In the genomic region with DNA sequence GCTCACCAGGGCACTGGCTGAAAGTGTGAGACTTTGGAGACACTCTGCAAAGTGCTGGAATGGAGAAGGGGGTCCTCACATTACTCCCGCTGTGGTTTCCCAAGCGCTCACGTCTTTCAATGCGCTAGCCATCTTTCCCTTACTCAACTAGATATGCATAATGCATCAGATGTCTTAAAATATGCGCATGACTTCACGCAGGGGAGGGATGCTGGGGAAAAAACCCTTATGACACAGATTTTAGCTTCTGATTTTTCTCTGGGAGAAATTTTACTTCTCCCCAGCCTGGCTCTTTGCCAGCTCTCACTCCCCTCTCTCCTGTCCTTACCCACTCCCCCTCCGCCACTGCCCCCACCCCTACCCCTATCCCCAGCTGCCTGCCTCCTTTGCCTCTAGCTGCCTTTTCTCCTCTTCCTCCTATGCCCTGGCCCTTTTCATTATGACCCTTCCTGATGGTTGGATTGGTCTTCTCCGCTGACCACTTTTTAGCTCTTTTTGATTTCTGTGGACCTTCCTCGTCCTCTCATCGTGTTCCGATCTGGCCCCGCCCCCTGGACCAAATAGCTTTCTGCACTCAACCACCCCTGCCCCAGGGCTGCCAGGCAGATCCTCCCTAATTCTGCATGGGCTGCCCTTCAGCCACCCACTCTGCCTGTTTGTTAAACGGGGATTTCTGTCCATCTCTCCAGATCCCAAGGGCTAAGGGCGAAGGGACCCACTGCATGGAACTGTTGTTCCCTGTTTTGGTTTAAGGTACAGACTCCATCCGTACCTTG, we compare ENCODE assay signal across 10 mouse cellular contexts. TPM values are rescaled to one million over a fixed set of nuclear protein-coding genes. Genes with fewer than 3 reads are reported as not detected.
DNase-seq lines count a peak whose midpoint lies in the region; ATAC-seq and TF ChIP-seq lines count a peak whose summit lies in the region.
"Had no signal": no experiment of that assay in that cellular context is flagged by ENCODE, and none has a peak within 500 bp of the region (broad histone marks: within the 10 kb centered on the region; RNA-seq: fewer than 3 reads in every experiment).

No protein-coding gene starts in this region.

- no peaks in the 10 kb centered on the region for H3K79me2 ChIP-seq in heart, adult 2 months (replicated peaks; ENCODE audit: control insufficient read depth, insufficient read depth, low read length)

- 38% methylated on average over 15 of the region's 15 CpGs for WGBS in embryonic facial prominence, embryonic 14.5 days
- 39% methylated on average over 15 of the region's 15 CpGs for WGBS in embryonic facial prominence, embryonic 10.5 days
- 24% methylated on average over 15 of the region's 15 CpGs for WGBS in hindbrain, embryonic 13.5 days
- 33% methylated on average over 15 of the region's 15 CpGs for WGBS in neural tube, embryonic 13.5 days
- 50% methylated on average over 15 of the region's 15 CpGs for whole genome bisulfite sequencing in heart, adult 2 months

- H3K36me3 ChIP-seq in embryonic facial prominence, embryonic 14.5 days (ENCODE audit: control insufficient read depth, insufficient read depth, low read length): no peaks in the 10 kb centered on the region
- H3K36me3 ChIP-seq in embryonic facial prominence, embryonic 10.5 days (replicated peaks): no peaks in the 10 kb centered on the region
- no peaks in the 10 kb centered on the region for H3K36me3 ChIP-seq in hindbrain, embryonic 13.5 days
- peaks cover 1% of the 10 kb centered on the region; the same call in 1 of the 2 replicates for H3K36me3 ChIP-seq in neural tube, embryonic 13.5 days
- no peaks in the 10 kb centered on the region for H3K36me3 ChIP-seq in heart, adult 2 months (ENCODE audit: control insufficient read depth, insufficient read depth, low read length)
- H3K36me3 ChIP-seq: stomach, embryonic 15.5 days had no signal

- H3K4me2 ChIP-seq in embryonic facial prominence, embryonic 14.5 days (ENCODE audit: low read depth, low read length): no peak overlapping the region
- no peak overlapping the region for H3K4me2 ChIP-seq in hindbrain, embryonic 13.5 days
- 0 out of 2 replicates have a peak overlapping the region, but pooled peaks have one; percentile 7 for H3K4me2 ChIP-seq in neural tube, embryonic 13.5 days
- H3K4me2 ChIP-seq: stomach, embryonic 15.5 days had no signal

- no peaks in the 10 kb centered on the region for H3K9me3 ChIP-seq in embryonic facial prominence, embryonic 14.5 days (ENCODE audit: control insufficient read depth, low read length)
- H3K9me3 ChIP-seq in embryonic facial prominence, embryonic 10.5 days: no peaks in the 10 kb centered on the region
- H3K9me3 ChIP-seq in hindbrain, embryonic 13.5 days: no peaks in the 10 kb centered on the region
- no peaks in the 10 kb centered on the region for H3K9me3 ChIP-seq in neural tube, embryonic 13.5 days
- H3K9me3 ChIP-seq: stomach, embryonic 15.5 days had no signal

- no peak for TF ChIP-seq POLR2A in heart, adult 2 months (IDR thresholded peaks at IDR 0.05; ENCODE audit: insufficient read depth, low read depth, low read length)

- no peak for TF ChIP-seq EP300 in heart, adult 2 months (IDR thresholded peaks at IDR 0.05; ENCODE audit: insufficient read depth, low read depth, low read length)

- intact Hi-C loops in heart, adult 2 months (cut with DNase I): loop anchor here (1.0 kb wide), 3 partner anchors 114 to 403 kb away; no protein-coding TSS in a partner anchor

- H3K9ac ChIP-seq in embryonic facial prominence, embryonic 14.5 days (ENCODE audit: low read depth, low read length): no peak overlapping the region
- H3K9ac ChIP-seq in hindbrain, embryonic 13.5 days: peak overlapping the region; percentile 40
- H3K9ac ChIP-seq in neural tube, embryonic 13.5 days: peak overlapping the region; percentile 58
- H3K9ac ChIP-seq in heart, adult 2 months (ENCODE audit: low read depth, low read length): no peak overlapping the region
- H3K9ac ChIP-seq: stomach, embryonic 15.5 days had no signal

- no peak overlapping the region for H3K27ac ChIP-seq in embryonic facial prominence, embryonic 14.5 days (replicated peaks; ENCODE audit: low read depth, low read length)
- H3K27ac ChIP-seq in embryonic facial prominence, embryonic 10.5 days (replicated peaks): no peak overlapping the region
- peak overlapping the region; percentile 89; the same call in 1 of the 2 replicates for H3K27ac ChIP-seq in hindbrain, embryonic 13.5 days
- H3K27ac ChIP-seq in neural tube, embryonic 13.5 days (replicated peaks): peak overlapping the region; percentile 88
- H3K27ac ChIP-seq in heart, adult 2 months: no peak overlapping the region
- H3K27ac ChIP-seq: stomach, embryonic 15.5 days had no signal

- no peak for DNase-seq in embryonic facial prominence, embryonic 14.5 days (ENCODE audit: low spot score)
- DNase-seq in embryonic facial prominence, embryonic 10.5 days (ENCODE audit: low spot score): no peak
- peak; percentile 7 for DNase-seq in retina, postnatal 1 day
- DNase-seq in retina, embryonic 14.5 days (ENCODE audit: low spot score): no peak
- DNase-seq in lung, postnatal 25 days (ENCODE audit: low spot score): no peak
- no peak for DNase-seq in heart, adult 2 months

- H3K4me3 ChIP-seq in embryonic facial prominence, embryonic 14.5 days (ENCODE audit: low read depth, low read length): no peak overlapping the region
- no peak overlapping the region for H3K4me3 ChIP-seq in embryonic facial prominence, embryonic 10.5 days
- no peak overlapping the region for H3K4me3 ChIP-seq in hindbrain, embryonic 13.5 days
- H3K4me3 ChIP-seq in neural tube, embryonic 13.5 days: no peak overlapping the region
- no peak overlapping the region for H3K4me3 ChIP-seq in heart, adult 2 months
- H3K4me3 ChIP-seq: stomach, embryonic 15.5 days had no signal

- no peaks in the 10 kb centered on the region for H3K4me1 ChIP-seq in embryonic facial prominence, embryonic 14.5 days (ENCODE audit: control insufficient read depth, insufficient read depth, low read length)
- peaks cover 42% of the 10 kb centered on the region for H3K4me1 ChIP-seq in embryonic facial prominence, embryonic 10.5 days
- peaks cover 33% of the 10 kb centered on the region for H3K4me1 ChIP-seq in hindbrain, embryonic 13.5 days (replicated peaks)
- H3K4me1 ChIP-seq in neural tube, embryonic 13.5 days (replicated peaks): peaks cover 36% of the 10 kb centered on the region
- H3K4me1 ChIP-seq in heart, adult 2 months (ENCODE audit: control insufficient read depth, insufficient read depth, low read length): no peaks in the 10 kb centered on the region
- H3K4me1 ChIP-seq: stomach, embryonic 15.5 days had no signal

- ATAC-seq in embryonic facial prominence, embryonic 14.5 days (ENCODE audit: low read depth): peak; percentile 8; the same call in 1 of the 2 replicates
- peak; percentile 1; the same call in 1 of the 2 replicates for ATAC-seq in hindbrain, embryonic 13.5 days (ENCODE audit: low FRiP score)
- ATAC-seq in neural tube, embryonic 13.5 days (ENCODE audit: low read depth): no peak; the same call in 1 of the 2 replicates

- peaks cover 13% of the 10 kb centered on the region for H3K27me3 ChIP-seq in embryonic facial prominence, embryonic 14.5 days (replicated peaks; ENCODE audit: control insufficient read depth, insufficient read depth, low read length)
- peaks cover 79% of the 10 kb centered on the region for H3K27me3 ChIP-seq in embryonic facial prominence, embryonic 10.5 days (replicated peaks; ENCODE audit: low read depth, poor library complexity, severe bottlenecking)
- peaks cover 16% of the 10 kb centered on the region; the same call in 1 of the 2 replicates for H3K27me3 ChIP-seq in hindbrain, embryonic 13.5 days
- H3K27me3 ChIP-seq in neural tube, embryonic 13.5 days: no peaks in the 10 kb centered on the region; the same call in 1 of the 2 replicates
- H3K27me3 ChIP-seq in heart, adult 2 months (ENCODE audit: control insufficient read depth, insufficient read depth, low read length): no peaks in the 10 kb centered on the region
- H3K27me3 ChIP-seq: stomach, embryonic 15.5 days had no signal

- TF ChIP-seq CTCF in heart, adult 2 months (IDR thresholded peaks at IDR 0.05): no peak

RNA-seq across cellular contexts. Expression of gene Camk2n1, which starts 6.1 kb away (rescaled TPM):
- 2.4 and 2.5 TPM in 2 replicates for polyA plus RNA-seq in embryonic facial prominence, embryonic 14.5 days (2014; fragmentation: Nextera tagmentation; extraction: Ambion mirVana)
- 1.1 and 1.2 TPM in 2 replicates for polyA plus RNA-seq in embryonic facial prominence, embryonic 10.5 days (2016; fragmentation: Nextera tagmentation; extraction: Ambion mirVana)
- 14.3 and 14.8 TPM in 2 replicates for polyA plus RNA-seq in hindbrain, embryonic 13.5 days (2015; fragmentation: Nextera tagmentation; extraction: Ambion mirVana)
- polyA plus RNA-seq in neural tube, embryonic 13.5 days (2015; fragmentation: Nextera tagmentation; extraction: Ambion mirVana): 15.0 and 15.3 TPM in 2 replicates
- total RNA-seq in heart, adult 2 months (2021): 10 to 100 TPM; 12.0 to 12.7 TPM
- polyA plus RNA-seq in heart, adult 2 months (2012; rRNA removed): 6.9 and 7.1 TPM in 2 replicates

RNA-seq across cellular contexts. Expression of gene Mul1, which starts 13.5 kb away (rescaled TPM):
- 19.5 and 22.0 TPM in 2 replicates for polyA plus RNA-seq in embryonic facial prominence, embryonic 14.5 days (2014; fragmentation: Nextera tagmentation; extraction: Ambion mirVana)
- polyA plus RNA-seq in embryonic facial prominence, embryonic 10.5 days (2016; fragmentation: Nextera tagmentation; extraction: Ambion mirVana): 19.7 and 20.8 TPM in 2 replicates
- polyA plus RNA-seq in hindbrain, embryonic 13.5 days (2015; fragmentation: Nextera tagmentation; extraction: Ambion mirVana): 20.9 and 21.4 TPM in 2 replicates
- 19.8 and 21.6 TPM in 2 replicates for polyA plus RNA-seq in neural tube, embryonic 13.5 days (2015; fragmentation: Nextera tagmentation; extraction: Ambion mirVana)
- 10 to 100 TPM; 75.0 to 75.5 TPM for total RNA-seq in heart, adult 2 months (2021)
- 25.3 and 32.9 TPM in 2 replicates for polyA plus RNA-seq in heart, adult 2 months (2012; rRNA removed)

RNA-seq across cellular contexts. Expression of gene Fam43b, which starts 51.7 kb away (rescaled TPM):
- 0.24 and 0.29 TPM in 2 replicates for polyA plus RNA-seq in embryonic facial prominence, embryonic 14.5 days (2014; fragmentation: Nextera tagmentation; extraction: Ambion mirVana)
- polyA plus RNA-seq in embryonic facial prominence, embryonic 10.5 days (2016; fragmentation: Nextera tagmentation; extraction: Ambion mirVana): 0.13 TPM in 1 of 2 replicates, not detected in the other
- polyA plus RNA-seq in hindbrain, embryonic 13.5 days (2015; fragmentation: Nextera tagmentation; extraction: Ambion mirVana): 3.0 and 3.5 TPM in 2 replicates
- 2.2 and 2.6 TPM in 2 replicates for polyA plus RNA-seq in neural tube, embryonic 13.5 days (2015; fragmentation: Nextera tagmentation; extraction: Ambion mirVana)
- total RNA-seq in heart, adult 2 months (2021): not detected
- not detected in 2 replicates for polyA plus RNA-seq in heart, adult 2 months (2012; rRNA removed)
- total RNA-seq: heart, postnatal 10 days had no signal
- polyA plus RNA-seq: stomach, embryonic 15.5 days had no signal

Comparison
In these comparisons a context has a peak if more than half of its experiments do, and no peak if none do; other contexts are left out.
1. H3K27ac ChIP-seq: peak in hindbrain, embryonic 13.5 days (single experiment) and neural tube, embryonic 13.5 days (single experiment); none in embryonic facial prominence, embryonic 14.5 days (single experiment), embryonic facial prominence, embryonic 10.5 days (single experiment) and heart, adult 2 months (single experiment).
2. H3K9ac ChIP-seq: peak in hindbrain, embryonic 13.5 days (single experiment) and neural tube, embryonic 13.5 days (single experiment); none in embryonic facial prominence, embryonic 14.5 days (single experiment) and heart, adult 2 months (single experiment).